In the genomic region with DNA sequence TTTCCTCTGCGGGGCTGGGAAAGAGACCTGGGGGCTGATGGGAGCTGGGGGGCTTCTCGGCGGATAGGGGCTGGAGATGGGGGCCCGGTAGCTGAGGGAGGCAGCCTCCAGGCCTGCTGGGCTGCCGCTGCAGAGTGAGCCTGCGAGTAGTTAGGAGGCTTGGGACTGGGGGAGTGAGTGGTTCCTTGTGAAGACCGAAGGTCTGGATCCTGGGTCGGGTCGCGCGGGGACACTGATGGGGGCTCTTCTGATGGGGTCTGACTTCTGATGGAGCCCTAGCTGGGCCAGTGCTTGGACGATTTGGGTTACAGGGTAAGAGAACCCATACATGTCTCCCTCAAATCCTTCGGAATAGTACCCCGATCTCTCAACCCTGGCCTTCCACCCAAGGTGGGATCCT, we compare ENCODE assay signal across 8 mouse cellular contexts. TPM values are rescaled to one million over a fixed set of nuclear protein-coding genes. Genes with fewer than 3 reads are reported as not detected.
DNase-seq lines count a peak whose midpoint lies in the region; ATAC-seq and TF ChIP-seq lines count a peak whose summit lies in the region.

No protein-coding gene starts in this region.

- WGBS in embryonic facial prominence, embryonic 10.5 days = 15% methylated on average over 14 of the region's 14 CpGs
- WGBS in forebrain, postnatal 0 days = 16% methylated on average over 14 of the region's 14 CpGs
- 13% methylated on average over 14 of the region's 14 CpGs for WGBS in midbrain, embryonic 14.5 days

- ATAC-seq in forebrain, postnatal 0 days = peak; percentile 21; the same call in 1 of the 2 replicates
- ATAC-seq in midbrain, embryonic 14.5 days (ENCODE audit: low FRiP score, low TSS enrichment) = 0 out of 2 replicates have a peak, but pooled peaks have one; percentile 12

- peak overlapping the region; percentile 82 for H3K27ac ChIP-seq in embryonic facial prominence, embryonic 10.5 days (replicated peaks)
- H3K27ac ChIP-seq in forebrain, postnatal 0 days (ENCODE audit: low read depth, low read length) = peak overlapping the region; percentile 81
- peak overlapping the region; percentile 91 for H3K27ac ChIP-seq in midbrain, embryonic 14.5 days (replicated peaks; ENCODE audit: low read depth, low read length)

- H3K27me3 ChIP-seq in embryonic facial prominence, embryonic 10.5 days (replicated peaks; ENCODE audit: low read depth, poor library complexity, severe bottlenecking) = peaks cover 79% of the 10 kb centered on the region
- H3K27me3 ChIP-seq in forebrain, postnatal 0 days (ENCODE audit: insufficient read depth, low read length) = no peaks in the 10 kb centered on the region
- H3K27me3 ChIP-seq in midbrain, embryonic 14.5 days (ENCODE audit: control insufficient read depth, insufficient read depth, low read length) = no peaks in the 10 kb centered on the region

- no peaks in the 10 kb centered on the region for H3K36me3 ChIP-seq in embryonic facial prominence, embryonic 10.5 days (replicated peaks)
- H3K36me3 ChIP-seq in forebrain, postnatal 0 days (ENCODE audit: insufficient read depth) = peaks cover 7% of the 10 kb centered on the region; the same call in 1 of the 2 replicates
- H3K36me3 ChIP-seq in midbrain, embryonic 14.5 days (ENCODE audit: control insufficient read depth, insufficient read depth, low read length) = no peaks in the 10 kb centered on the region

- peak; percentile 6 for DNase-seq in kidney, postnatal 10 days
- DNase-seq in kidney, adult 11 months = no peak
- DNase-seq in embryonic facial prominence, embryonic 10.5 days (ENCODE audit: low spot score) = peak; percentile 24
- DNase-seq in forebrain, postnatal 0 days = no peak
- DNase-seq in midbrain, embryonic 14.5 days = peak; percentile 58
- DNase-seq in adrenal gland, postnatal 10 days = no peak
- DNase-seq in MN1 (ENCODE audit: low spot score) = no peak
- no peak for DNase-seq in adrenal gland, adult 18-20 months (ENCODE audit: low spot score in 2 of 2)

- peak overlapping the region; percentile 79 for H3K9ac ChIP-seq in forebrain, postnatal 0 days
- peak overlapping the region; percentile 91 for H3K9ac ChIP-seq in midbrain, embryonic 14.5 days (replicated peaks; ENCODE audit: low read length)

- peak overlapping the region; percentile 71 for H3K4me3 ChIP-seq in embryonic facial prominence, embryonic 10.5 days
- peak overlapping the region; percentile 76 for H3K4me3 ChIP-seq in forebrain, postnatal 0 days (ENCODE audit: low read depth, low read length)
- peak overlapping the region; percentile 76 for H3K4me3 ChIP-seq in midbrain, embryonic 14.5 days (replicated peaks; ENCODE audit: low read depth, low read length)

- H3K9me3 ChIP-seq in embryonic facial prominence, embryonic 10.5 days = peaks cover 8% of the 10 kb centered on the region; the same call in 1 of the 2 replicates
- H3K9me3 ChIP-seq in forebrain, postnatal 0 days (ENCODE audit: low read length) = no peaks in the 10 kb centered on the region
- H3K9me3 ChIP-seq in midbrain, embryonic 14.5 days (ENCODE audit: control insufficient read depth, low read length) = no peaks in the 10 kb centered on the region

- peaks cover 18% of the 10 kb centered on the region for H3K4me1 ChIP-seq in embryonic facial prominence, embryonic 10.5 days
- H3K4me1 ChIP-seq in forebrain, postnatal 0 days (ENCODE audit: insufficient read depth) = peaks cover 11% of the 10 kb centered on the region; the same call in 1 of the 2 replicates
- H3K4me1 ChIP-seq in midbrain, embryonic 14.5 days (ENCODE audit: control insufficient read depth, insufficient read depth, low read length) = peaks cover 16% of the 10 kb centered on the region

- H3K4me2 ChIP-seq in forebrain, postnatal 0 days (ENCODE audit: low read depth) = peak overlapping the region; percentile 84
- peak overlapping the region; percentile 81 for H3K4me2 ChIP-seq in midbrain, embryonic 14.5 days (ENCODE audit: low read length)

- no peak for TF ChIP-seq CTCF in forebrain, postnatal 0 days (IDR thresholded peaks at IDR 0.05; ENCODE audit: low read depth)

RNA-seq across cellular contexts. Expression of gene Cacna1a, which starts 27.8 kb away (rescaled TPM):
- polyA plus RNA-seq in embryonic facial prominence, embryonic 10.5 days (2016; fragmentation: Nextera tagmentation; extraction: Ambion mirVana) = 4.4 and 5.5 TPM in 2 replicates
- total RNA-seq in forebrain, postnatal 0 days (2014; rRNA removed) = 29.2 and 31.1 TPM in 2 replicates
- 5.3 and 8.6 TPM in 2 replicates for polyA plus RNA-seq in forebrain, postnatal 0 days (2015; fragmentation: Nextera tagmentation; extraction: Ambion mirVana)
- 13.8 and 16.1 TPM in 2 replicates for polyA plus RNA-seq in midbrain, embryonic 14.5 days (2014; fragmentation: Nextera tagmentation; extraction: Ambion mirVana)
- 1 to 10 TPM; 5.3 to 9.5 TPM for total RNA-seq in adrenal gland, postnatal 10 days (2021)
- total RNA-seq in adrenal gland, adult 18-20 months (2021) = 1 to 10 TPM; 3.9 to 9.6 TPM

Comparison
In these comparisons a context has a peak if more than half of its experiments do, and no peak if none do; other contexts are left out.
1. DNase-seq: peak in kidney, postnatal 10 days (single experiment), embryonic facial prominence, embryonic 10.5 days (single experiment) and midbrain, embryonic 14.5 days (single experiment); none in kidney, adult 11 months (single experiment), forebrain, postnatal 0 days (single experiment), adrenal gland, postnatal 10 days (single experiment), MN1 (single experiment) and adrenal gland, adult 18-20 months (0 of 2).
2. Peak in every context shown above with its lines, with median percentiles within 50 percentile points of each other: H3K27ac ChIP-seq and H3K4me3 ChIP-seq.